Mouse (Mus musculus) bone marrow macrophage, adult 2 months (primary cell): ENCODE measurements around the gene Tceanc2. TPM values are rescaled to one million over a fixed set of nuclear protein-coding genes. Genes with fewer than 3 reads are reported as not detected.

ENCODE experiments used
- H3K27ac ChIP-seq: 2 replicates; pipeline ENCODE4 v1.5.1; 2012; ENCODE audit warnings: low read depth, low read length; ENCODE audit not compliant: insufficient read depth
- H3K4me1 ChIP-seq: 2 replicates; pipeline ENCODE4 v1.6.1; 2012; ENCODE audit warnings: low read length; ENCODE audit not compliant: control insufficient read depth, insufficient read depth
- H3K4me3 ChIP-seq: 2 replicates; pipeline ENCODE4 v1.5.1; 2012; ENCODE audit warnings: mild to moderate bottlenecking, low read length, moderate library complexity; ENCODE audit not compliant: insufficient read depth
- CTCF ChIP-seq: IDR thresholded peaks from 2 replicates; pipeline ENCODE4 v1.5.1; 2012; ENCODE audit warnings: low read depth, mild to moderate bottlenecking, low read length, moderate library complexity
- POLR2A ChIP-seq: IDR thresholded peaks from 2 replicates; pipeline ENCODE4 v1.6.1; 2012; ENCODE audit warnings: mild to moderate bottlenecking, low read depth, low read length, borderline replicate concordance
- polyA plus RNA-seq: library from polyadenylated mRNA; stranded (reverse); fragments of >200 nt; gene quantifications from 2 replicates; pipeline ENCODE4 v1.2.4, GENCODE M21; 2012; ENCODE audit not compliant: missing spikeins, insufficient read depth, insufficient read length

Tceanc2 gene
- polyA plus RNA-seq, 1 experiment = 27.9 TPM

GRCm38 (mm10) chr4:107159166-107159773 is 19.6 kb downstream of the Tceanc2 start:
- H3K4me3 ChIP-seq = no peak overlapping the region
- TF ChIP-seq CTCF (no peak), POLR2A (no peak)
- no peaks in the 10 kb centered on the region for H3K4me1 ChIP-seq
- H3K27ac ChIP-seq = no peak overlapping the region

GRCm38 (mm10) chr4:107156983-107157401 is 21.9 kb downstream of the Tceanc2 start:
- Histone ChIP-seq H3K4me3 (no peak overlapping the region), H3K27ac (no peak overlapping the region), H3K4me1 (no peaks in the 10 kb centered on the region)
- TF ChIP-seq POLR2A (no peak), CTCF (no peak)

- H3K4me1 ChIP-seq = no peaks in the 10 kb centered on the region
- H3K4me3 ChIP-seq = no peak overlapping the region
- TF ChIP-seq POLR2A (no peak), CTCF (no peak)
- H3K27ac ChIP-seq = no peak overlapping the region
These were observed 26.3 kb downstream of the Tceanc2 start for GRCm38 (mm10) chr4:107152571-107152970.

- Histone ChIP-seq H3K4me1 (no peaks in the 10 kb centered on the region), H3K27ac (no peak overlapping the region), H3K4me3 (no peak overlapping the region)
- TF ChIP-seq CTCF (no peak), POLR2A (no peak)
These were observed 27.9 kb downstream of the Tceanc2 start for GRCm38 (mm10) chr4:107150991-107151390.

GRCm38 (mm10) chr4:107143511-107143910 is 35.4 kb downstream of the Tceanc2 start:
- no peak overlapping the region for H3K4me3 ChIP-seq
- TF ChIP-seq CTCF (no peak), POLR2A (no peak)
- H3K27ac ChIP-seq = no peak overlapping the region
- peaks cover 16% of the 10 kb centered on the region for H3K4me1 ChIP-seq

GRCm38 (mm10) chr4:107139836-107140631 is 38.9 kb downstream of the Tceanc2 start:
- no peak overlapping the region for H3K4me3 ChIP-seq

GRCm38 (mm10) chr4:107138948-107139835 is 39.7 kb downstream of the Tceanc2 start:
- Histone ChIP-seq H3K4me3 (no peak overlapping the region), H3K4me1 (peaks cover 16% of the 10 kb centered on the region), H3K27ac (peak overlapping the region; percentile 15; the same call in 1 of the 2 replicates)
- TF ChIP-seq POLR2A = no peak

More at GRCm38 (mm10) chr4:107139836-107140631, 38.9 kb downstream of the Tceanc2 start:
- Histone ChIP-seq H3K4me1 (peaks cover 16% of the 10 kb centered on the region), H3K27ac (peak overlapping the region; percentile 15; the same call in 1 of the 2 replicates)
- TF ChIP-seq POLR2A (no peak), CTCF (no peak)

GRCm38 (mm10) chr4:107136531-107136930 is 42.4 kb downstream of the Tceanc2 start:
- Histone ChIP-seq H3K4me3 (no peak overlapping the region), H3K4me1 (peaks cover 16% of the 10 kb centered on the region), H3K27ac (no peak overlapping the region)
- TF ChIP-seq POLR2A = no peak
- no peak for TF ChIP-seq CTCF

- TF ChIP-seq CTCF (no peak), POLR2A (no peak)
- Histone ChIP-seq H3K27ac (no peak overlapping the region), H3K4me3 (no peak overlapping the region), H3K4me1 (peaks cover 14% of the 10 kb centered on the region)
These were observed 43.3 kb downstream of the Tceanc2 start for GRCm38 (mm10) chr4:107135663-107136062.
